Mouse (Mus musculus) kidney, embryonic 16.5 days (tissue): ENCODE results near the gene Gstp1. TPM values are rescaled to one million over a fixed set of nuclear protein-coding genes. Genes with fewer than 3 reads are reported as not detected.

Source experiments
- ATAC-seq: fragments of 200-750 bp; cut with Nextera tagmentation; 2 replicates; pipeline ENCODE4 v1.8.0; 2017; ENCODE audit warnings: moderate TSS enrichment; ENCODE audit not compliant: low FRiP score, low TSS enrichment
- H3K27ac ChIP-seq: fragments of 300-500 bp; sonication (generic); 2 replicates; pipeline ENCODE4 v1.5.1; 2014; ENCODE audit warnings: low read length
- H3K27me3 ChIP-seq: fragments of 300-500 bp; sonication (generic); 2 replicates; pipeline ENCODE4 v1.6.1; 2014; ENCODE audit warnings: low read length, control low read depth, mixed read lengths; ENCODE audit not compliant: insufficient read depth
- H3K36me3 ChIP-seq: fragments of 300-500 bp; sonication (generic); 2 replicates; pipeline ENCODE4 v1.6.1; 2014; ENCODE audit warnings: low read length, control low read depth, mixed read lengths; ENCODE audit not compliant: insufficient read depth
- H3K4me1 ChIP-seq: fragments of 300-500 bp; sonication (generic); 2 replicates; pipeline ENCODE4 v1.6.1; 2014; ENCODE audit warnings: low read length, control low read depth, mixed read lengths; ENCODE audit not compliant: insufficient read depth
- H3K4me2 ChIP-seq: fragments of 300-500 bp; sonication (generic); replicated peaks from 2 replicates; pipeline ENCODE4 v1.6.1; 2014; ENCODE audit warnings: low read depth, low read length
- H3K4me3 ChIP-seq: fragments of 300-500 bp; sonication (generic); 2 replicates; pipeline ENCODE4 v1.5.1; 2014; ENCODE audit warnings: mild to moderate bottlenecking, low read length
- H3K9ac ChIP-seq: fragments of 300-500 bp; sonication (generic); replicated peaks from 2 replicates; pipeline ENCODE4 v1.6.1; 2014; ENCODE audit warnings: low read length
- H3K9me3 ChIP-seq: fragments of 300-500 bp; sonication (generic); 2 replicates; pipeline ENCODE4 v1.6.1; 2016; ENCODE audit warnings: low read length, control low read depth
- WGBS: fragments of 180-500 bp; shearing (Covaris S2); extraction: QIAGEN DNeasy Blood & Tissue Kit; methylation state at CpG from one replicate; pipeline ENCODE4 v1.1.7; 2014; 5-methylcytosine and 5-hydroxymethylcytosine counted together
- polyA plus RNA-seq: library from polyadenylated mRNA; unstranded; fragments of >200 nt; fragmentation: Nextera tagmentation; extraction: Ambion mirVana; gene quantifications from 2 replicates; pipeline ENCODE4 v1.2.1, GENCODE M21; 2015

Gene Gstp1
- polyA plus RNA-seq, 1 experiment from 2014 or later, result 526 TPM

GRCm38 (mm10) chr19:4005091-4005490, 32.7 kb downstream of the Gstp1 start:
- Histone ChIP-seq H3K27ac (no peak overlapping the region), H3K9me3 (no peaks in the 10 kb centered on the region), H3K9ac (no peak overlapping the region), H3K4me2 (no peak overlapping the region), H3K4me1 (peaks cover 15% of the 10 kb centered on the region), H3K4me3 (no peak overlapping the region), H3K27me3 (no peaks in the 10 kb centered on the region), H3K36me3 (peaks cover 44% of the 10 kb centered on the region)
- no peak for ATAC-seq
- 84% methylated on average over 9 of the region's 9 CpGs for WGBS

GRCm38 (mm10) chr19:4004331-4004730, 33.5 kb downstream of the Gstp1 start:
- no peak for ATAC-seq
- Histone ChIP-seq H3K9me3 (no peaks in the 10 kb centered on the region), H3K27me3 (no peaks in the 10 kb centered on the region), H3K27ac (no peak overlapping the region), H3K4me1 (peaks cover 19% of the 10 kb centered on the region), H3K4me3 (no peak overlapping the region), H3K4me2 (no peak overlapping the region), H3K36me3 (peaks cover 36% of the 10 kb centered on the region), H3K9ac (no peak overlapping the region)
- 83% methylated on average over 15 of the region's 15 CpGs for WGBS

GRCm38 (mm10) chr19:4003641-4004040, 34.1 kb downstream of the Gstp1 start:
- Histone ChIP-seq H3K27ac (no peak overlapping the region), H3K27me3 (no peaks in the 10 kb centered on the region), H3K9ac (no peak overlapping the region), H3K4me2 (no peak overlapping the region), H3K36me3 (peaks cover 30% of the 10 kb centered on the region), H3K9me3 (no peaks in the 10 kb centered on the region), H3K4me1 (peaks cover 20% of the 10 kb centered on the region), H3K4me3 (no peak overlapping the region)
- ATAC-seq, result no peak
- WGBS, result 71% methylated on average over 12 of the region's 12 CpGs

DNA sequence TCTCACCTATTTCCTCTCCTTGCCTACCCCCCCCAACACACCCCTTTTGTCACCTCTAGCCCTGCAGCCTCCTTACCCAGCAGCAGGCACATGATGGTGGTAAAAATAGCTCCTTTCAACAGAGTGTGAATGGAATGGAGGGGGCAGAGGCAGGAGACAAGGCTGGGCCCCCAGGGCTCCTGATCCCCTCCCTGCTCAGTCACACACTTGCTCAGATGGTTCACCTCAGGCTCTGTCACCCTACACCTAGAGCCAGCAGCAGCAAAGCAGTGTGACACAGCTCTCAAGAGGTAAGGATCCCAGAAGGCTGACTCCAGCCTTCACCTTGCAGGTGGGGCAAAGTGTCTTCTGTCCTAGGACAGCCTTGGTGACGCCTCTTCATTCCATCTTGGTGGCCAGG, 34.7 kb downstream of the Gstp1 start, which contains the start of gene Doc2g:
Gene Doc2g, plus strand, starts transcription at position 202 of the 400 bp plus-strand sequence.
- Histone ChIP-seq H3K4me3 (no peak within 1 kb of the TSS), H3K27me3 (no peaks in the 10 kb centered on the region), H3K36me3 (peaks cover 24% of the 10 kb centered on the region), H3K4me2 (no peak within 1 kb of the TSS), H3K9me3 (no peaks in the 10 kb centered on the region), H3K9ac (no peak within 1 kb of the TSS), H3K27ac (no peak within 1 kb of the TSS), H3K4me1 (peaks cover 20% of the 10 kb centered on the region)
- WGBS, result 78% methylated on average over 1 of the region's 1 CpGs
- ATAC-seq, result no peak

DNA sequence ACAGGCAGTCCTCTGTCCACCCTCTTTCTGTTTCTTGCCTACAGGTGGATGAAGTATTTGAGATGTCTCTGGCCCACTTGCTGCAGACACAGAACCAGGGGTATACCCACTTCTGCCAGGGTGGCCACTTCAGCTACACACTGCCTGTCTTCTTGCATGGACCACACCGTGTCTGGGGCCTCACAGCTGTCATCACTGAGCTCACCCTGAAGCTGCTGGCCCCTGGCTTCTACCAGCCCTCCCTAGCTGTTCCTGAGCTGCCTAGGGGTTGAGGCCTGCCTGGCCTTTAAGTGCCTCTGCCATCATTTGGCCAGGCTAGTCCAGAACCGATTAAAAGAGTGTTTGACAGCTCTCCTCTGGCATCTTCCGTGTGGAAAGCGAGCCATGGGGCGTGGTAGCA, 36.0 kb downstream of the Gstp1 start:
- Histone ChIP-seq H3K4me3 (no peak overlapping the region), H3K4me1 (peaks cover 26% of the 10 kb centered on the region), H3K9ac (peak overlapping the region; percentile 83; the same call in 1 of the 2 replicates), H3K36me3 (peaks cover 11% of the 10 kb centered on the region), H3K4me2 (no peak overlapping the region), H3K9me3 (no peaks in the 10 kb centered on the region), H3K27me3 (no peaks in the 10 kb centered on the region), H3K27ac (no peak overlapping the region; the same call in 1 of the 2 replicates)
- ATAC-seq, result no peak
- WGBS, result 76% methylated on average over 5 of the region's 5 CpGs

DNA sequence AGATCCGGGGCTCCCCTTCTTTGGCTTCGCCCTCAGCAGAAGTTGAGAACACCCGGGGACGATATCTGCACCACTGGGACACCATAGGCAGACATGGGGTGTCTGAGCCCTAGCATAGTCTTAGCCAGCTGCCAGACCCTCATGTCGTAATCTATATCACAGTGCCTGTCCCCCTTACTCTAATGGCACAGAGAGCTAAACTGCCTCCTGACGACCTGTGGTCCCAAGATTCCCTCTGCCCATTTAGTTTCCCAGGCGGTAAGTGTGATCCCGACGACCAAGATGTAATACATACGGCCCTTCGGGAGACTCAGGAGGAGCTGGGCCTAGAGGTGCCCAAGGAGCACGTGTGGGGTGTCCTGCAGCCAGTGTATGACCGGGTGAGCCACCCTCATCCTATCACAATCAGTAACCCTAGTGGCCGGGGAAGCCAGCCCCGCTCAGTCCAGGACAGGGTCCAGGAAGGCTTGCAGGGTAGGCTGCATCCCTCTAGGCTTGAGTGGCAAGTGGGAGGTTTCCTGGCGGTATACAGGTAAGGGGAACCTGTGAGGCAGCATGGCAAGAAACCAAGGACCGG, 36.7 kb downstream of the Gstp1 start:
- H3K4me1 ChIP-seq, result peaks cover 33% of the 10 kb centered on the region
- H3K4me3 ChIP-seq, result peak overlapping the region; percentile 64
- H3K27ac ChIP-seq, result peak overlapping the region; percentile 99
- H3K9me3 ChIP-seq, result no peaks in the 10 kb centered on the region
- peaks cover 3% of the 10 kb centered on the region for H3K36me3 ChIP-seq
- WGBS, result 11% methylated on average over 17 of the region's 17 CpGs
- peak overlapping the region; percentile 82 for H3K4me2 ChIP-seq
- peak overlapping the region; percentile 83 for H3K9ac ChIP-seq
- H3K27me3 ChIP-seq, result no peaks in the 10 kb centered on the region
- ATAC-seq, result 0 out of 2 replicates have a peak, but pooled peaks have one; percentile 20

- H3K4me3 ChIP-seq, result peak within 1 kb of the TSS; percentile 64
Observed at GRCm38 (mm10) chr19:4000119-4000900, 37.5 kb downstream of the Gstp1 start, which contains the start of the genes Nudt8 and Gm49405. Gene Nudt8, plus strand, starts transcription at chr19:4000580. Gene Gm49405, plus strand, starts transcription at chr19:4000626.

GRCm38 (mm10) chr19:3999121-3999730, 38.6 kb downstream of the Gstp1 start:
- H3K4me2 ChIP-seq, result peak overlapping the region; percentile 82
- WGBS, result 77% methylated on average over 9 of the region's 9 CpGs
- peak overlapping the region; percentile 22 for H3K9ac ChIP-seq
- H3K9me3 ChIP-seq, result no peaks in the 10 kb centered on the region
- H3K36me3 ChIP-seq, result no peaks in the 10 kb centered on the region
- H3K4me3 ChIP-seq, result peak overlapping the region; percentile 64; the same call in 1 of the 2 replicates
- no peak overlapping the region for H3K27ac ChIP-seq
- ATAC-seq, result no peak
- peaks cover 43% of the 10 kb centered on the region for H3K4me1 ChIP-seq
- H3K27me3 ChIP-seq, result no peaks in the 10 kb centered on the region

More at GRCm38 (mm10) chr19:4000119-4000900, 37.5 kb downstream of the Gstp1 start, which contains the start of the genes Nudt8 and Gm49405:
- H3K27me3 ChIP-seq, result no peaks in the 10 kb centered on the region
- peak within 1 kb of the TSS; percentile 82 for H3K4me2 ChIP-seq
- H3K9me3 ChIP-seq, result no peaks in the 10 kb centered on the region
- peak within 1 kb of the TSS; percentile 99 for H3K27ac ChIP-seq
- peak within 1 kb of the TSS; percentile 83 for H3K9ac ChIP-seq
- H3K4me1 ChIP-seq, result peaks cover 40% of the 10 kb centered on the region
- peak; percentile 94 for ATAC-seq
- 0% methylated on average over 64 of the region's 64 CpGs for WGBS
- no peaks in the 10 kb centered on the region for H3K36me3 ChIP-seq

GRCm38 (mm10) chr19:3998335-3998734, 39.5 kb downstream of the Gstp1 start:
- no peak for ATAC-seq
- Histone ChIP-seq H3K4me2 (no peak overlapping the region), H3K36me3 (no peaks in the 10 kb centered on the region), H3K9ac (no peak overlapping the region), H3K27me3 (no peaks in the 10 kb centered on the region), H3K4me1 (peaks cover 43% of the 10 kb centered on the region), H3K4me3 (no peak overlapping the region), H3K9me3 (no peaks in the 10 kb centered on the region), H3K27ac (no peak overlapping the region)
- WGBS, result 62% methylated on average over 8 of the region's 8 CpGs
